Mouse (Mus musculus) G1E (cell line): ENCODE data around the gene Tnfrsf18.

Experiments
- CTCF ChIP-seq: IDR thresholded peaks from 2 replicates; pipeline ENCODE4 v1.5.1; 2012; ENCODE audit warnings: low read depth, low read length, inconsistent platforms, mixed read lengths
- GATA1 ChIP-seq: IDR thresholded peaks from 2 replicates; pipeline ENCODE4 v1.6.1; 2012; ENCODE audit warnings: borderline replicate concordance, low read length, inconsistent platforms, mixed read lengths
- GATA2 ChIP-seq: IDR thresholded peaks from 2 replicates; pipeline ENCODE4 v1.6.1; 2012; ENCODE audit warnings: low read depth, low read length, inconsistent platforms, borderline replicate concordance
- POLR2AphosphoS5 ChIP-seq: IDR thresholded peaks from 2 replicates; pipeline ENCODE4 v1.6.1; 2012; ENCODE audit warnings: low read depth, low read length, inconsistent platforms; ENCODE audit not compliant: insufficient replicate concordance

DNA sequence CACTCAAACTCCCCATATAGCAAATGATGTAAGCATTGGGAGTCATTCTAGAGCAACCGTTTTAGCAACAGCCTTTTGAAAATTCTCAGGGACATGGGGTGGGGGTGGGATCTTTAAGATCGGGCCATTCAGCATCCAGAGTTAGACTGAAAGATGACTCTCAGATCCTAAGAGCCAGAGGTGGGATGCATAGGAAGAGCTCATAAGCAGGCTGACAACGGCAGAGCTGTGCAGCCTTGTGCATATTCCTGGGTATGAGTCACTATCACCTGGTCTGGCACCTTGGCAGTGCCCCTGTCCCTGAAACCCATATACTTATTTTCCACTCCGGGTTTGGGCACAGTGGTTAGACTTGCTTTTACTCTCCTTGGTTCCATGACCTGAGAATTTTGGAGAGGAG lies 27.1 kb downstream of the Tnfrsf18 start:
- no peak for TF ChIP-seq CTCF
- no peak for TF ChIP-seq GATA1
- no peak for TF ChIP-seq GATA2
- no peak for TF ChIP-seq POLR2AphosphoS5
